Mouse (Mus musculus): ENCODE data around the gene St13. TPM values are rescaled to one million over a fixed set of nuclear protein-coding genes. Genes with fewer than 3 reads are reported as not detected.

Gene St13
- total RNA-seq, 1 experiment from 2014 or later, result 469 TPM

DNA sequence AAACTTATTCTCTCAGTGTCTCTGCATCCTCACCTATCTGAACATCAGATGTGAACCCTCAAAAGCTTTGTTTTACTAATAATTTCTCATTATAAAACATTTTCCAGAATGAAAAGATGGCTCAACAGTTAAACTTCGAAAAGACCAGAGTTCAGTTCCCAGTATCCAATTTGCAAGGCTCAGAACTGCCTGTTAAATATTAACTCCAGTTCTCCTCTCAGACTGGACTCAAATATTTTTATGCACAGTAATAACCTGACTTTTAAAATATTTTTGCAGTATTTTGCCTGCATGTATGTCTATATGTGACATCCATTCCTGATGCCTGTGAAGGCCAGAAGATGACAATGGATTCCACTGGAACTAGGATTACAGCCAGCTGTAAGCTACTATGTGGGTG, 31.3 kb downstream of the St13 start:
- no peak for ATAC-seq (replicated peaks; ENCODE audit: low read depth, poor library complexity, severe bottlenecking)

DNA sequence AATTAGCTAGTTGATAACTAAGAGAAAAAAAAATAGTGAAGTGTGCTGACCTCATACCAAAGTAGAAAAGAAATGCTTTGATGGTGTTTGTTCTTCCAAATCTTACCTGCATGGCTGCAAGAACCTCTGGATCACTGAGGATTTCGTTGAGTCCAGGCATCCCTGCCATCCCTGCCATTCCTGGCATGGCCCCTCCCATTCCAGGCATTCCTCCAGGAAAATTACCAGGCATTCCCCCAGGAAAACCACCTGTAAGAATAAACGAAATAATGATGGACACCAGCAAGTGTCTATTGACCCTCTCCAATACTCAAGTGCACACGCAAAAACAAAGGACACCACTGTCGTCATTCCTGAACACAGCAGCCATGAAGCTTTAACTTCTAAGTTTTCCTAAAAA, 33.6 kb downstream of the St13 start:
- ATAC-seq (replicated peaks; ENCODE audit: low read depth, poor library complexity, severe bottlenecking), result no peak

DNA sequence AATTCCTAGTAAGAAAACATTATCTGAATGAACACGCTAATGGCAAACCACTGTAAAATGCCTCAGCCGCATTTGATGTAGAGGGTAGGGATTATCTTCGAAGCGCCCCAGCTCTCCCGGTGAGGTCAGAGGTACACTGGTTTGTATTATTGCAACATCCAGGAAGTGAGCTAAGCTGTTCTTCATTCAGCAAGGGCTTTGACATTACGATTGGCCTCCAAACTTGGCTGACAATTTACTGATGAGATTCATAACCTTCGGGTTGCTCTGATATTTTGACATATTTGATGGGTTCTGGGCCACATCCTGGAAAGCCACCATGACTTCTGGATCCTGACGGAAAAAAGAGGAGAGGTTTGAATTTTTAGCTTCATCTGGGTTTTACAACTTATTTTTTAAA, 34.6 kb downstream of the St13 start:
- no peak for ATAC-seq (replicated peaks; ENCODE audit: low read depth, poor library complexity, severe bottlenecking)

DNA sequence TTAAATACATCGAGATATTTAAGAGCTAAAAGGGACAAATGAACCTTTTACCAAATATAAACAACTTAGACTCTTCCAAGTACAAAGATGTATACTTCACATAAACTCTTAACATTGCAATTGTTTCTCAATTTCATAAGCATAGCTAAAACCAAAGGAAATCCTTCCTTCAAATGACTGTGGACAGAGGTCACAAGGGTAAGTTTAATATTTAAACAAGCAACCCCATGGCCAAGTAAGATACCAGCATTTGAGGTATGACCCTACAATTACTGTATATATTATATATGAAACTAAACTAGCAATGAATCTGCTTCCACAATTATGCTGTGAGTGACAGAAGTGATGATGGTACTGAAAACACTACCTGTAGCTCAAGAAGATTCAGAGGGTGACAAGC, 35.6 kb downstream of the St13 start:
- ATAC-seq (replicated peaks; ENCODE audit: low read depth, poor library complexity, severe bottlenecking), result no peak

DNA sequence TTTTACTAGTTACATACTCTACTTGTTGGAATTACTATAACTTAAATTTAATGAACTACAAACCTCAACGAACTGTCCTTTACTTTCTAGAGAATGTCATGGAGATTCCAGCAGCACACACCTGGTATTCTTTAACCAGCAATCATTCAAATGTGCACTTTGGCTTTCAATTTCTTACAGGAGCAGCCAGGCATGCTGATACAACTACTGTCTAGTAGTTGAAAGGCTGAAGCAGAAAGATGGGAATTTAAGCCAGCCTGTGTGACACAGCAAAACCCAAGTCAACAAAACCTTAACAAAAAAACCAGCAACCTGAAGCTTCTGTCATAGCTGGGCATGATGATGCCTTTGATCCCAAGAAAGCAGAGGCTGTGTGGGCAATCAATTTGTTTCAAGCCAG, 37.4 kb downstream of the St13 start:
- ATAC-seq (replicated peaks; ENCODE audit: low read depth, poor library complexity, severe bottlenecking), result no peak

DNA sequence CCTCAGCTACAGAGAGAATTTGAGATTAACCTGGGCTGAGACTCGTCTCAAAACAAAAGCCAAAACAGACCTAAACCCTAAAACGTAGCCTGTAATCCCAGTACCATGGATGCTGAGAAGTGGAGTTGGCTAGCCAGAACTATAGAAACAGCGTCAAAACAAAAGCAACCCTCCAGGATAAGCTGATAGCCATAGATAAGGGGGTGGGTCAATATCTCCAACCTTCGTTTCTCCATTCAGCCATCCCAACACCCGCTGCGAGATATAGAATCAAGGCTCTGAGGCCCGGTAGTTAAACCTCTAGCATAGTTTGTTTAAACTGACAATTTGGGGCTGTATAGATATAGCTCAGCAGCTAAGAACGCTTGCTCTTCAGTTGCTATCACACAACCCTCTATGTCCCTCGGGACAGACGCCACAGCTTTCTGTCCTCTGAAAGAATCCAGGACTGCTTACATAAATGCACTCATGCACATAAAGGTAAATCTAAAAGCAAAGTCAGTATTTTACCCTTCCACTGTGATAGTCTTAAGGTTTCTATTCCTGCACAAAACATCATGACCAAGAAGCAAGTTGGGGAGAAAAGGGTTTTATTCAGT, 38.4 kb downstream of the St13 start:
- ATAC-seq (replicated peaks; ENCODE audit: low read depth, poor library complexity, severe bottlenecking), result no peak

DNA sequence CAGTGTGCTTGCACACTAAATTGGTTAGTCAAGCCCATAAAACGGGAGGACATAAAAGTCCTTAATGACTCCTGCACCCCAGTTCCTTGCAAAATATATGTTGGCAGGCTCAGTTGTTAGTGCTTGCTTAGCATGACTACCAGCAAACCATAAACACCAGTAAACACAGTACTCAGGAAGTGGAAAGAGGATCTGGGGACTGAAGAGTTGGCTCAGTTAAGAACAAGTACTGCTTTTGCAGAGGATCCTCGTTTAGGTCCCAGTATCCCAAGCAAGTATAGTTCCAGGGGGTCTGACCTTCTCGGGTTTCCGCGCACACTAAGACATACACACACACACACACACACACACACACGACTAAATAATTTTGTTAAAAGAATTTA, 38.9 kb downstream of the St13 start:
- peak; percentile 75 for ATAC-seq (replicated peaks; ENCODE audit: low read depth, poor library complexity, severe bottlenecking)

DNA sequence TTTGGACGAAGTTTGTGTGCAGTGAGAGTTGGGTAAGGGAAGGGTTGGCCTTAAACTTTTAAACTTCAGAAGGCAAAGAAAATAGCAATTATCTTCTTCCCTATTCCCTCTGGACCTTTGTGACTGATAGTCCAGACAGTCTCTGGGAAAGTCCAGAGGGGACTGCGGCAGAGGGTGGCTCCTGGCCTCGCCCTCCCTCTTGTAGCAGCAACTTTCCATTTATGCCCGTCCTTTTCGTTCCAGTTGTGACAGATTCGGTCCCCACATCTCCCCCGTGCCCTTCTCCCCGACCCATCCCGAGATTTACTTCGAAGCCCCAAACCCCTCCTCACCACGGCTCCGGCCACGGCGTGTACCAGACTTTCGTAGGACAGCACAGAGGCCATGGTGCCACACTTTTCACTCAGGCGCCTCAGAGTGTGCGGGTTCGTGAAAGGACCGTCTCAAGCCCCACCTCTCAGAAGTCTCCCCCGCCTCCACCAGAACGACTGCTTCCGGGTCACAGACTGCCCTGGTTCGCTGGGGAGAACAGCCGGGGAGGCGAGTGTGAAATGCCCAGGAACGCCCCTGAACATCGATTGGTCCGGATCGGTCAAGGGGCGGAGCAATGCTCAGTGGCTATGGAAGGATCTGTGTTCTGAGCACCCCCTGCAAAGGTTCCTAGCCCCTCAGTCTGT, 39.4 kb downstream of the St13 start, which contains the start of gene Slc25a17:
Gene Slc25a17, minus strand, starts transcription at position 468 of the 677 bp plus-strand sequence.
- ATAC-seq (replicated peaks; ENCODE audit: low read depth, poor library complexity, severe bottlenecking), result peak; percentile 99

DNA sequence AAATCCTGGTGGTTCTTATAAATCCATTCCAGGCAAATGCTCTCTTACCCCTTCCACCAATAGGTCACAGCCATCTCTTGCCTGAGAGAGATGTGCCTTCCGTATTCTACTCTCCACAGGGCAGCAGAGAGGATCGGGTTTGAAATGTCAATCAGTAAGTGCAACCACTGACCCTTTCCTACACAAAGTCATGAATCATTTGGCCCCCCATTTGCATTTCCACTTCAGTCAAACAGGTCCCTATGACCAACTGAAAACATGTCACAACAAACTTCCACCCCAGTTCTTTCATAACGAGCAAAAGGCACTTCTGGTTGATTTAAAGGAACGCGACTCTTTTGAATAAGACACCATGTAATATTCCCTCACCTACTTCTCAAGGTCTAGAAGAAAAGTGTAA, 40.5 kb downstream of the St13 start:
- ATAC-seq (replicated peaks; ENCODE audit: low read depth, poor library complexity, severe bottlenecking), result no peak

DNA sequence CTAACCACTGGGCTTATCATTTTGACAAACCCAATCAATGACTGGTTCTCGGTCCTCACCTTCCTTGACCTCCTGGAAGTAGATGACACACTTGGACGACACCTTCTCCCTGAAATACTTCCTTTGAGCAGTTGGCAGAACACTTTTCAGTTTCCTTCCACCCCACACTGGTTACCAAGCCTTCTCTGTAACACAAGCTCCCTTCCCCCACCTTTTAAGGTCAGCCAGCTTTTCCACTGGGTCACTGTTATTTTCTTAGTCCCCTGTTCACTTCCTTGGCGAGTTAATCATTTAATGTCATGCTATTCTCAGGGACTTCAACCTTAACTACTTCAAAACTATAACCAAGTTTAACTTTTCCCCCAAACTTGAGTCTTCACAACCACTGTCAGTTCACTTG, 40.9 kb downstream of the St13 start:
- no peak for ATAC-seq (replicated peaks; ENCODE audit: low read depth, poor library complexity, severe bottlenecking)

DNA sequence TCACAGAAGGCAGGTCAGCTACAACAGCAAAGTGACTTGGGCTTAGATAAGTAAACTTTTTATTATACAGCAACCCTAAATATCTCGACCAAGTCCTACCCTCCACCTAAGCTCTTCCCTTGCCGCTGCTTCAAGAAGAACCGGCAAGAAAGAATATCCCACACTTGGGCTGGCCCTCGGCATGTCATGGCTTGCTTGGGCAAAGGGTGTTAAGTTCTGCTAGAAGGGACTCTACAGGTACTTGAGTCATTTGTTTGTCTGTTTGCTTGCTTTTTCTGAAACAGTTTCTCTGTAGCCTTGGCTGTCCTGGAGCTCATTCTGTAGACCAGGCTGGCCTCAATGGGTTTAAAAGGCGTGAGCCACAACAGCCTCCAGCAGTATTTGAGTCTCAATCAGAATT, 42.9 kb downstream of the St13 start:
- ATAC-seq (replicated peaks; ENCODE audit: low read depth, poor library complexity, severe bottlenecking), result no peak

DNA sequence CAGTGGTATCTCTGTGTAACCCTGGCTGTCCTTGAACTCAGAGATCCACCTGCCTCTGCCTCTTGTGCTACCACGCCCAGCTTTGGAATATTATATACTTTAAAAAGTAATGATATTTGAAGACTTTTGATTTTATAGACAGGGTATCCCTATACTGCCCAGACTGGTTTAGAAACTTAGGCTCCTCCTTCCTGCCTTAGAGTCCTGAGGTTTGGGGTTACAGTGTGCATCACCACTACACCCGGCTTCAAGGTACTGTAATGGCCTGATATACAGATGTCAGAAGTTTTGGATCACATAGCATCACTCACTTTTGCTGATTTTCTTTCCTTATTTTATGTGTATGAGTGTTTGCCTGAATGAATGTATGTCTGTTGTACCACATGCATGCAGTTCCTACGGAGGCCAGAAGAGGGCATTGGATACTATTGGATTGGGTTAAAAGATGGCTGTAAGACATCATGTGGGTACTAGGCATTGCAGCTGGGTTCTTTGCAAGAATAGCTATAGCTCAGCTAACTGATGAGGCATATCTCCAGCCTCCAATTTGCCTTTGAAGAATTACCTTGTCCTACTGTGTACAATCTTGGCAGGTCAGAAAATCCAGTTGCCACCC, 44.6 kb downstream of the St13 start:
- peak; percentile 87 for ATAC-seq (replicated peaks; ENCODE audit: low read depth, poor library complexity, severe bottlenecking)

DNA sequence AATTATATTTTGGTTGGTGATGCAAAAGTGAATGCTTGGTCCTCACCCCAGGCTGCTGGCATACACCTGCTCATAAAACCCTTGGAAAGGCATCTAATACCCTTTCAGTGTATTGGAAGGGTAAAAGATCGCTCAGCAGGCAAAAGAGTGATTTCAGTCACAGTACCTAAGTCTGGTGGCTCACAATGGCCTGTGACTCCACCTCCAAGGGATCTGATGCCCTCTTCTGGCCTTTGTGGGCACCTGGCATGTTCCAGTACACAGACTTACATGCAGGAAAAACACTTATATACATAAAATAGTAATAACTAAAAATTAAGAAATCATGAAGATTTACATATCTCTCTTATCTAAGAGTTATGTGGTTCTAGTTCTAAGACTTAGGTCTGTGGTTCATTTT, 47.2 kb downstream of the St13 start:
- ATAC-seq (replicated peaks; ENCODE audit: low read depth, poor library complexity, severe bottlenecking), result no peak

DNA sequence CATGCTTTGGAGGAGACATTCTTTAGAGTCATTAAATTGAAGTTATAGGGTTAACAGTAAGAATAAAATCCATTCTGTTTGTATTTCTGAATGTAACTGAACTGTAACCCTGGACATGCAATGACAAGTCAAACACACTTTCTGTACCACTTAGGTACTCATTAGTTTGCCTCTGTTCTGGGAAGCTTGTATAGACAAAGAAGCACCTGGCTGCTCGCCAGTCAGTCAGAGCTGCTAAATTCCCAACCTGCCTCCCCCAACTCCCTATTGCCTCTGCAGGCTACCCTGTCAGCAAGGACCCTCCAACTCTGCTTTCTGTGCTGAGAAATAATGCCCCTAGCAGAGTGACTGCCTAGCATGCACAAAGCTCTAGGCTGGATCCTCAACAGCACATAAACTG, 49.5 kb downstream of the St13 start:
- no peak for ATAC-seq (replicated peaks; ENCODE audit: low read depth, poor library complexity, severe bottlenecking)

DNA sequence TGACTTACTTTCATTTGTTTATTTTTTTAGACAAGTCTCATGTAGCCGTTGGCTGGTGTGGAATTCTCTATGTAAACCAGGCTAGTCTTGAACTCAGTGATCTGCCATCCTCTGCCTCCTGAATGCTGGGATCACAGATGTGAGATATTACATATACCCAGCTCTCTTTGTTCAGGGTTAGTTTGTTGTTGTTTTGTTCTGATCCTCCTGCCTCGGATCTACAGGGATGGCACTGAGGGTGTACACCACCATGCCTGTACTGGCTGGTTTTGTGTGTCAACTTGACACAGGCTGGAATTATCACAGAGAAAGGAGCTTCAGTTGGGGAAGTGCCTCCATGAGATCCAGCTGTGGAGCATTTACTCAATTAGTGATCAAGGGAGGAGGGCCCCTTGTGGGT, 51.5 kb downstream of the St13 start:
- ATAC-seq (replicated peaks; ENCODE audit: low read depth, poor library complexity, severe bottlenecking), result no peak

DNA sequence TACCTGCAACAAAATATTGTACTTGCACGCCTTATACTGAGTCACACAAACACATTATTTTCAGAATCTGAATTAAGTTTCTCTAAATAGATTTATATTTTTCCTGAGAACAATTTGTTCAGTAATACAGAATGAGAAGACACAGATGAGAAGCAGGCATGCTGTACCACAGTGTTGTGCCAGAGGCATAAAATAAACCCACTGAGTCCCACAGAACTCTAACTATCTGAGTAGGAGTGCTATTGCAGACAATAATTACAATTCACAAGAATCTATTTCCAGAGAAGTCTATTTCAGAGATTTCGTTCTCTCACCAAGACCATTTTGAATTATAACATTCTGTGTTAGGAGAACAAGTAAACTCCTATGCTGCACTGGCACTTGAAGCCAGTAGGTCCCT, 52.4 kb downstream of the St13 start:
- ATAC-seq (replicated peaks; ENCODE audit: low read depth, poor library complexity, severe bottlenecking), result no peak

DNA sequence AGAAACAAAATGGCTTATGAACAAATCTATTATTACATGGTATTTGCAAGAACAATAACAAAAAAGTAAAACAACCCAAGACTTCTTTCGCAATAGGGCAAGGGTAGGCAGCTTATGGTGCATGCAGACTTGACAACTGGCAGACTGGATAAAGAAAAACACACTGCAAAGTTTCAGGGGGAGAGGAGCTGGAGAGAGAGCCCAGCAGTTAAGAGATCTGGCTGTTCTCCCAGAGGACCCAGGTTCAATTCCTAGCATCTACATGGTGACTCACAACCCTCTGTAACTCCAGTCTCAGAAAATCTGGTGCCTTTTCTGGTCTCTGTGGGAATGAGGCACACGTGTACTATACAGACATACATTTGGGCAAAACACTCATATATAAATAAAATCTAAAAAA, 58.5 kb downstream of the St13 start:
- ATAC-seq (replicated peaks; ENCODE audit: low read depth, poor library complexity, severe bottlenecking), result no peak

DNA sequence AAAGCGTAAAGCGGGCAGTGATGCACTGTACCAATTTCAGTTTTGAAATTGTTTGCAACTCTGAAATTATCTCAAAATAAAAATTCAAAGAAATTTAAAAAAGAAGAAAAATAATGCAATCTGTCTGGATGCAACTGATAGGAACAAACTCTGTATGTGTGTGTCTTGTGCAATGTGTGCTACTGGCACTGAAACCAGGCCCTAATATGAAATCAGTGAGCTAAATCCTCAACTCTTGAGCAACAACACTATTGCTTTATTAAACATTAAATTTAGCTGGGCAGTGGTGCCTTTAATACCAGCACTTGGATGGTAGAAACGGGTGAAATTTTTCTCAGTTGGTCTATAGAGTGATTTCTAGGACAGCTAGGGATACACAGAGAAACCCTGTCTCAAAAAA, 60.7 kb downstream of the St13 start:
- no peak for ATAC-seq (replicated peaks; ENCODE audit: low read depth, poor library complexity, severe bottlenecking)

DNA sequence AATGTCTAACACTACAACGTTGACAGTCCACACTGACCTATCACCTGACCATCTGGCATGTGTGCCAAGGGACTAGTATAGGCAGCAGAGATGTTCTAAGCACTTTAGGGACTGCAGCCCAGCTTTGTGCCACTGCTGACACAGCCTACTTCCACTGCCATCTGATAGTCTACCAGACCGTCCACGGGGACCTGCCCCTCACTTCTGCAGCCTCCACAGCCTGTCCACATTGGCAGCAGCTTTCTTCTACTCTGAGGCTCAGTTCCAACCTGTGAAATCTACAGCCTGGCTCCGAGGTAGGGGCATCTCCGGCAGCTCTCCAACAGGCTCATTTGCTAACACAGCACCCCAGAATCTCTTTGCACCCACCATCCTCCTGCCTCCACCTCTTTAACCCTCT, 63.4 kb downstream of the St13 start:
- no peak for ATAC-seq (replicated peaks; ENCODE audit: low read depth, poor library complexity, severe bottlenecking)

DNA sequence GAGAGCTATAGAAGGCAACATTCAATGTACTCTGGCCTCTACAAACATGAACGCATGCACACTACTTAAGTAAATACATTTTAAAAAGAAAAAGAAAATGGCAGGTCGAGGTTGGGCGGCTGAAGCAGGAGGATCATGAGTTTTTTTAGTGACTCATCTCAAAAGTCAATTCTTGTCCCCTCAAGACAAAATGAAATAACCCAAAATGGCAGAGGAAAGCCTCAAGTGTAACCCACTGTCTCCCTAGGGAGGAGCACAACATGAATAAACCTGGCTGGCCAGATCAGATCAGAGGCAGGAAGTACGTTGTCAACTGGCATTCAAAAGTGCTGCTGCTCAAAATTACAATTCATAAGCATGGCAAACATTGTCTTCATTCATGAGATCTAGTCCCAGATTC, 67.4 kb downstream of the St13 start:
- ATAC-seq (replicated peaks; ENCODE audit: low read depth, poor library complexity, severe bottlenecking), result no peak

DNA sequence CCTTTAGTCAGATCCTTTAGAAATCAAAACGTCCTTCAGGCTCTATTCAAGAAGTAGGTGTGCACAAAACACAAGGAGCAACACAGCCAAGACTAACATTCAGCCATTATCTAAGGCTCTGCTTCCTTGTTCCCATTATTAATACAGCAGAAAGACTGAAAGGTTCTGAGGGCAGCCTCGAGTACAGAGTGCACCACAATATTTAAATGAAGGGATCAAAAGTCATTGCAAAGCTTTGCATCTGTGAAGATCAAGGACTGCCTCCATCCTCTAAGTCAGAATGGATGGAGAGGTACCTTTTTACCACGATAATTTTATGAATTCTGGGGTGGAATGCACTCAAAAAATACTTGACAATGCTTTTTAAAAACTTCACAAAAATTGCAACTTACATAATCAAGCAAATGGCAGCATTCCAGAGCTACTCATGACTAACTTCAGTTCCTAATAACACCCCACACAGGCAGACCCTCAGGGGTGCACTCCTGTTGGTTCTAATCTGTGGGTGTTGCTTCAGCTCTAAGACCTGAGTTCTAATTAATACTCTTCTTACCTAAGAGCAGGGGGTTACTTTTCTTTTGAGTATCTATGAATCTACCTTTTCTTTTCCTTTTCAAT, 69.0 kb downstream of the St13 start:
- no peak for ATAC-seq (replicated peaks; ENCODE audit: low read depth, poor library complexity, severe bottlenecking)
